Mouse (Mus musculus) forebrain, embryonic 11.5 days (tissue): Measurements from ENCODE around the gene Msx3. TPM values are rescaled to one million over a fixed set of nuclear protein-coding genes. Genes with fewer than 3 reads are reported as not detected.

ENCODE experiments used
- ATAC-seq: fragments of 200-750 bp; cut with Nextera tagmentation; replicated peaks from 2 replicates; pipeline ENCODE4 v1.8.0; 2017; ENCODE audit warnings: moderate TSS enrichment; ENCODE audit not compliant: low FRiP score
- DNase-seq: peaks from one replicate; pipeline ENCODE4 v3.0.0-alpha.2; 2017; ENCODE audit warnings: low spot score
- H3K27ac ChIP-seq: fragments of 300-500 bp; sonication (generic); 2 replicates; pipeline ENCODE4 v1.5.1; 2014; ENCODE audit warnings: low read depth, low read length
- H3K27me3 ChIP-seq: fragments of 300-500 bp; sonication (generic); 2 replicates; pipeline ENCODE4 v1.6.1; 2014; ENCODE audit warnings: mild to moderate bottlenecking, low read length, mixed read lengths; ENCODE audit not compliant: control insufficient read depth, insufficient read depth
- H3K36me3 ChIP-seq: fragments of 300-500 bp; sonication (generic); 2 replicates; pipeline ENCODE4 v1.6.1; 2014; ENCODE audit warnings: mild to moderate bottlenecking, low read length, moderate library complexity, mixed read lengths; ENCODE audit not compliant: control insufficient read depth, insufficient read depth
- H3K4me1 ChIP-seq: fragments of 300-500 bp; sonication (generic); replicated peaks from 2 replicates; pipeline ENCODE4 v1.6.1; 2014; ENCODE audit warnings: low read length, mixed read lengths; ENCODE audit not compliant: control insufficient read depth, insufficient read depth
- H3K4me2 ChIP-seq: fragments of 300-500 bp; sonication (generic); 2 replicates; pipeline ENCODE4 v1.6.1; 2014; ENCODE audit warnings: low read depth, mild to moderate bottlenecking, low read length, moderate library complexity, mixed read lengths; ENCODE audit not compliant: severe bottlenecking
- H3K4me3 ChIP-seq: fragments of 300-500 bp; sonication (generic); 2 replicates; pipeline ENCODE4 v1.5.1; 2014; ENCODE audit warnings: low read depth, low read length
- H3K9ac ChIP-seq: fragments of 300-500 bp; sonication (generic); 2 replicates; pipeline ENCODE4 v1.6.1; 2014; ENCODE audit warnings: low read length
- H3K9me3 ChIP-seq: fragments of 300-500 bp; sonication (generic); 2 replicates; pipeline ENCODE4 v1.6.1; 2016; ENCODE audit warnings: low read length, mixed read lengths; ENCODE audit not compliant: control insufficient read depth
- WGBS: fragments of 180-500 bp; shearing (Covaris S2); extraction: QIAGEN DNeasy Blood & Tissue Kit; methylation state at CpG from one replicate; pipeline ENCODE4 v1.1.7; 2014; 5-methylcytosine and 5-hydroxymethylcytosine counted together
- polyA plus RNA-seq: library from polyadenylated mRNA; unstranded; fragments of >200 nt; fragmentation: Nextera tagmentation; extraction: Ambion mirVana; gene quantifications from 2 replicates; pipeline ENCODE4 v1.2.1, GENCODE M21; 2014

Gene Msx3
- polyA plus RNA-seq, 1 experiment from 2014 or later = 2.4 TPM

DNA sequence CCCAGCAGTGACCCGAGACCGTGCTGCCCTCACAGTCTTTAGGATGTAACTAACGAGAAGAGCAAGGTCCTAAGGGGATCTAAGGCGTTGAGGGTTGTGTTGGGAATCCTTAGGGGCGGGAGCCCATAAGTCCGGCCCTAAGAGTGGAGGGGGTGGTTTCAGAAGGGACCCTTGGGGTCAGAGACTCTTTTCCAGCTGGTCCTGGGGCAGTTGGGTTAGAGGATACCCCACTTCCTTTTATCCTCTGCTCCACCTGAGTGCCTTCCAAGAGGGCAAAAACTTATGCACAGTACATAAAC, 12.9 kb upstream of the Msx3 start:
- Histone ChIP-seq H3K4me1 (peaks cover 23% of the 10 kb centered on the region), H3K36me3 (no peaks in the 10 kb centered on the region), H3K9me3 (no peaks in the 10 kb centered on the region), H3K9ac (peak overlapping the region; percentile 10; the same call in 1 of the 2 replicates), H3K4me2 (peak overlapping the region; percentile 61), H3K27me3 (peaks cover 49% of the 10 kb centered on the region), H3K4me3 (peak overlapping the region; percentile 25), H3K27ac (no peak overlapping the region)
- WGBS = 0% methylated on average over 6 of the region's 6 CpGs
- DNase-seq (no peak), ATAC-seq (no peak; the same call in 1 of the 2 replicates)

DNA sequence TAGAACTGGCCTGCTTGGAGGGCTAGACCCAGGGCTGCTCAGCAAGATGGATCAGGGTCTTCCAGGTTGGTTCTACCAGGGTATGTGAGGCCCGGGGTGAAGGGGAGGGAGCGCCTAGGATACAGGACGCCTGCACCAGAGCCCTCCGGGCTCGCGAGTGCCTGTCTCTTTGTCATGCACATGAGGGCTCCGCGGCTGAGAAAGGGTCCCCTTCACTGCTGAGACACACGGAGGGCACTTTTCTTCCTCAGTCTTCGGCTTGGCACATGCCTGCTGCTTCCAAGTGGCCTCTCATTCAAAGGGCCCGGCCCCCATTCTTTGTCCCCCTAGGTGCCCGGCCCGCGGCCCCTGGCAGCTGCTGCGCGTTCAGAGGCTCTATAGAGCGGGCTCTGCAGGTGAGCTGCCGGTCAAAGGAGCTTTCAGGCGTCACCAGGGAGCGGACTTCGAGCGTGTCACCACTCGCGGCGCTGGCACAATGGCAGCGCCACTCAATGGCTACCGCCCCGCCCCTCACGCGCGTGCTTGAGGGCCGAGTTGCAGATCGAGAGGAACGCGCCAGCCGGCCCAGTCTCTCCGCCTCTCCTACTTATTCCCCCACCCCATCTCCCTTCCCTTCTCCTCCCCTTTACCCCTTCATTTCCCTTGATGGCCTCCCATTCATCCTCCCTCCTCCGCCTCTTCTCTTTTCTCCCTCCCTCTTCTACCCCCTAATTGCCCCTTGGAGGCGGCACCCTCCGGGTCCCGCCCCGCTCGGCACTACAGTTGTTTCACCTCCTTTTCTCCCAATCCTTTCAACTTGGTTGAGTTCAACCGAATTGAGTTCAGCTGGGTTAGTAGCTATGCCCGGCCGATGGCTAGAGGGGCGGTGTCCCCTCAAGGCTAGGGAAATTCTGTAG, 12.3 kb upstream of the Msx3 start:
- H3K4me1 ChIP-seq = peaks cover 23% of the 10 kb centered on the region
- no peaks in the 10 kb centered on the region for H3K36me3 ChIP-seq
- H3K9ac ChIP-seq = peak overlapping the region; percentile 51; the same call in 1 of the 2 replicates
- H3K4me3 ChIP-seq = peak overlapping the region; percentile 25
- DNase-seq (peak; percentile 93), ATAC-seq (peak; percentile 65)
- WGBS = under 1% methylated on average over 46 of the region's 47 CpGs
- H3K27me3 ChIP-seq = peaks cover 49% of the 10 kb centered on the region
- peak overlapping the region; percentile 76 for H3K27ac ChIP-seq
- no peaks in the 10 kb centered on the region for H3K9me3 ChIP-seq
- peak overlapping the region; percentile 61 for H3K4me2 ChIP-seq

DNA sequence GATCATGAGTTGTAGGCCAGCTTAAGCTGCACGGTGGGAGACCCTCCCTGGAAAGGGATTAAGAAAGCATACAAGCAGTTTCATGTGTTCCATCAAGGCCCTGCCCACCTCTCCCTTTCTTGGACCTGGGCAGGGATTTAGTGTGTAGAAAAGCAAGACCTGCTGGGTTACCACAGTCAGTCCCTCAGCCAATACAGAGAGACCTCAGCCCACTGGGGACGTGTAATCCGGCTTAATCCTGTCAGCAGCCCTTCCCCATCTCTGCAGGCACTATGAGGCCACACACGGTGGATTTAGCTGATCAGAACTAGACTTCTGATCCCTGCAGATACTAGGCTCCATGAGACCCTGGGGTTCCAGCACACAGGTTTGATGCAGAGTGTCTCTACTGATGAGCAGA, 10.7 kb upstream of the Msx3 start:
- Histone ChIP-seq H3K27ac (no peak overlapping the region), H3K4me3 (no peak overlapping the region), H3K4me2 (no peak overlapping the region), H3K9ac (no peak overlapping the region), H3K4me1 (peaks cover 23% of the 10 kb centered on the region), H3K27me3 (peaks cover 55% of the 10 kb centered on the region), H3K36me3 (no peaks in the 10 kb centered on the region), H3K9me3 (no peaks in the 10 kb centered on the region)
- WGBS = 6% methylated on average over 4 of the region's 4 CpGs
- ATAC-seq (no peak), DNase-seq (peak; percentile 63)

DNA sequence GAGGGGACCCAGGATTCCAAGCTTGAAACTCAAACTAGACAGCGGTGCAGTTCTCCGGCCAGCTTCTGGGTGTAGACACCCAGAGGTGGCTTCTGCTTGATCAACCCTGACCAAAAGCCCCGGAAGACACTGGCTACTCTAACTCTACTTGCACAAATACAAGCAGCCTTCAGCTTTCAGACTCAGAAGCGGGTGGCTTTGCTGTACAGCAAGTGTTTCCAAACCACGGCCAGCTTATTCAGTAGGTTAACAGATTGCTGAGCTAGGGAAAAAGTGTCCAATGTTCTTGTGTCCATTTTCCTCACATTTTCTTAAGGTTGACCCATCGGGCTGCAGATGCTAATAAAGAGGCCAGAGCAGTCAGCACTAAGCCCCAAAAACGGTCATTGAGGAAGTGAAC, 9.6 kb upstream of the Msx3 start:
- no peak for ATAC-seq
- peaks cover 54% of the 10 kb centered on the region for H3K27me3 ChIP-seq
- 8% methylated on average over 7 of the region's 7 CpGs for WGBS

DNA sequence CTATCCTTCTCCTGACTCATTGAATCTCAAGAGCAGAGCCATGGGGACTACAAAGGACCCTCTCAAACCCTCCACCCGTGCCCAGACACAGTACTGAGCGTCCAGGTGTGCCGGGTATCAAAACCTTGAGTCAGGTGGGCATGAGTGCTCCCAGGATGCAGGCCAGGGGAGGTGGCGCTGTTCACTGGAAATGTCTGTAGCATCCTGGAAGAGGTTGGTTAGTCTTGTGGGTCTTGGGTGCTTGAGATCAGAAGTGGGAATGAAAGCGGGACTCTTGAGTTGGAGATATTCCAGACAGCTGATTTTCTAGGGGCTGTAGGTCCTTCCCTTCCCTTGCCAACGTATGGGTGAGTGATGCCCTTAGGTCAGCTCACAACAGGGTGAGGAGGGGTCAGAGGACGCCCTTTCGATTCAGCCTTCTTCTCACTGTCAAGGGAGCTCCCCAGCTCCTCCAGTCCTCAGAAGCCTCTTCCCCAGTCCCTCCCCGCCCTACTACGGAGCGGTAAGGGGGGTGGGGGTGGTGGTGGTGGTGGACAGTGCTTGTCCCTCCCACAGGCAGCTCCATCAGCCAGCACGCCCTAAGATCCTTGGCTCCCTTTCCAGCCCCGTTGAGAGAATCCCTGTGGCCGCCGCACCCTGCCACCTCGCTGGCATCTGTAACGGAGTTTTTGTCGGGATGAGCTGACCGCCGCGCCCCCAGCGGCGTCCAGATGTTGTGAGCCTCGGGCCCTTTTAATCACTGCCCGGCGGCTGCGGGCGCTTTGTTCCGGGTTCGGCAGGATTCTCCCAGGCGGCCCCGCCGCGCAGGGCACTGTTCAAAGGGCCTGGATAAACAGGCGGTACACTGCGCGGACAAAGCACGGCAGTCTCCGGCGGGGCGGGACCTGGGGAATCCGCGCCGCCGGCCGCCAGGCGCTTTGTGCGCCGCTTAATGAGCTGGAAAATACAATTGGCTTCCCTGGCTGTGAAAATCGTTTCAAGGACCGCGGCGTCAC, 8.8 kb upstream of the Msx3 start:
- 2% methylated on average over 53 of the region's 53 CpGs for WGBS
- no peaks in the 10 kb centered on the region for H3K9me3 ChIP-seq
- peaks cover 23% of the 10 kb centered on the region for H3K4me1 ChIP-seq
- ATAC-seq = peak; percentile 80
- H3K4me2 ChIP-seq = peak overlapping the region; percentile 64
- H3K36me3 ChIP-seq = no peaks in the 10 kb centered on the region
- H3K27me3 ChIP-seq = peaks cover 57% of the 10 kb centered on the region
- H3K9ac ChIP-seq = peak overlapping the region; percentile 54
- peak overlapping the region; percentile 31 for H3K4me3 ChIP-seq
- peak overlapping the region; percentile 52 for H3K27ac ChIP-seq
- peak; percentile 94 for DNase-seq

More for the DNA sequence above, 9.6 kb upstream of the Msx3 start:
- Histone ChIP-seq H3K9ac (peak overlapping the region; percentile 54), H3K4me2 (peak overlapping the region; percentile 64), H3K4me1 (peaks cover 23% of the 10 kb centered on the region), H3K36me3 (no peaks in the 10 kb centered on the region), H3K9me3 (no peaks in the 10 kb centered on the region), H3K27ac (peak overlapping the region; percentile 52), H3K4me3 (peak overlapping the region; percentile 31)
- no peak for DNase-seq

DNA sequence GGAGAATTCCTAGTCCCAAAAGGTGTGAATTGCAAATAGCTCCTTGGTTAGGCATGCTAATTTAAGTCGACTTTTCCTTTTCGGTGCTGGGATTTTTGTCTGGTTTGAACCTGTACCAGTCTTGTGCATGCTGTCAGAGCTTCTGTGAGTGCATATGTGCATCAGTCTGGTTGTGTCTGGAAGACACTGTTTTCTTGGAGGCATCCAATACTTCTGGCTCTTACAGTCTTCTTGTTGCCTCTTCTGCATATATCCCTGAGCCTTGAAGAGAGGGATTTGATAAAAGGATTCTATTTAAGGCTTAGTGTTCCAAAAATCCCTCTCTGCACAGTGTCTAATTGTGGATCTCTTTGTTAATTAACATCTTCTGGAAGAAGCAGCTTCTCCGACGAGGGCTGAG, 5.2 kb upstream of the Msx3 start:
- DNase-seq (no peak), ATAC-seq (no peak)
- peaks cover 14% of the 10 kb centered on the region for H3K4me1 ChIP-seq
- H3K27me3 ChIP-seq = peaks cover 75% of the 10 kb centered on the region
- WGBS = 75% methylated on average over 4 of the region's 4 CpGs
- H3K4me2 ChIP-seq = no peak overlapping the region
- no peak overlapping the region for H3K9ac ChIP-seq
- no peaks in the 10 kb centered on the region for H3K9me3 ChIP-seq
- H3K4me3 ChIP-seq = no peak overlapping the region
- no peaks in the 10 kb centered on the region for H3K36me3 ChIP-seq
- no peak overlapping the region for H3K27ac ChIP-seq

DNA sequence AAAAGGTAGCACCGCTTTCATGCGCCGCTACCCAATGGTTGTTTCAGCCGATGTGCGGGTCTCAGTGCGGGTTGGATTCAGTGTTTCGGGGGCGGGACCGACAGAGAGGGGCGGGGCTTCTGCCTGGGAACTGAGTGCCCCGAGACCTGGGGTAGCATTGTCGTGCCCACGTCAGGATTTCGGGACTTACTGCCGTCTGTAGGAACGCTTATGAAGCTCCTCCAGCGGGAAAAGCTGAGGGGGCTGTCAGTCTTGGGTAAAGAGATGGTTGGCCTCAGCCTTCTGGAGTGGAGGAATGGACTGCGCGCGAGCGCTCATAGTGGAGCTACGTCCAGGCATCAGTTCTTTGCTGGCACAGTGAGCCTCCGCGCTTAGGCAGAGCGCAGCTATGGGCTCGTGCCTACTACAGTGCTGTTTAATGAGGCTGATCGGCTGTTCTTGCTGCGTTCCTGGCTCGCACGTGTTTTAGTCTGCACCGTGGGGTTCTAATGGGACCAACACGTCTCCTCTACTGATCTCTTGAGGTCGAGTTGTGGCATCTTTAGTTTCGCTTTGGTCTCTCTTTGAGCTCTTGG, 313 bp upstream of the Msx3 start:
- Histone ChIP-seq H3K9me3 (no peaks in the 10 kb centered on the region), H3K36me3 (no peaks in the 10 kb centered on the region), H3K27me3 (peaks cover 88% of the 10 kb centered on the region), H3K9ac (no peak overlapping the region), H3K4me2 (peak overlapping the region; percentile 44), H3K27ac (no peak overlapping the region), H3K4me1 (peaks cover 17% of the 10 kb centered on the region; the same call in 1 of the 2 replicates), H3K4me3 (peak overlapping the region; percentile 31)
- ATAC-seq (peak; percentile 71), DNase-seq (peak; percentile 71)
- WGBS = under 1% methylated on average over 34 of the region's 34 CpGs

DNA sequence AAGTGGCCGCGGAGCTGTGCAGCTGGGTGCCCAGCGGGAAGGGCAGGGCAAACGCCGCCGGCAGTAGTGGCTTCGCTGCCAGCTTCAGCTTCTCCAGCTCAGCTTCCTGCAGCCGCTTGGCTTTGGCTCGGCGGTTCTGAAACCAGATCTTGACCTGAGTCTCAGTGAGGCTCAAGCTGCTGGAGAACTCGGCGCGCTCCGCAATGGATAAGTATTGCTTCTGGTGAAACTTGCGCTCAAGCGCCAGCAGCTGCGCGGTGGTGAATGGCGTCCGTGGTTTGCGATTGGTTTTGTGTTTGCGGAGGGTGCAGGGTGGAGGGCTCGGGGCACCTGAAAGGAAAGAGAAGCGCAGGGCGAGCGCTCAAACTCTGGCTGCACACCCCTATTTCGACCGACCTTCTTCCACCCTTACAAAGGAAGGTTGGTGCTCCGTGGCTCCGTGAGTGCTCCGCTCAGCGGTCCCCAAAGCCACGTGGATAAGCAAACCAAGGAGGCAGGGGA, 1.0 kb downstream of the Msx3 start:
- peak overlapping the region; percentile 17; the same call in 1 of the 2 replicates for H3K9ac ChIP-seq
- H3K27ac ChIP-seq = no peak overlapping the region
- under 1% methylated on average over 33 of the region's 33 CpGs for WGBS
- H3K9me3 ChIP-seq = no peaks in the 10 kb centered on the region
- H3K4me1 ChIP-seq = peaks cover 17% of the 10 kb centered on the region; the same call in 1 of the 2 replicates
- peaks cover 81% of the 10 kb centered on the region for H3K27me3 ChIP-seq
- H3K4me3 ChIP-seq = peak overlapping the region; percentile 31
- DNase-seq (peak; percentile 70), ATAC-seq (no peak; the same call in 1 of the 2 replicates)
- H3K36me3 ChIP-seq = no peaks in the 10 kb centered on the region
- H3K4me2 ChIP-seq = peak overlapping the region; percentile 44
